Mouse (Mus musculus) embryonic facial prominence, embryonic 10.5 days (tissue): ENCODE results near the gene Tatdn2. TPM values are rescaled to one million over a fixed set of nuclear protein-coding genes. Genes with fewer than 3 reads are reported as not detected.

Experiments
- DNase-seq: peaks from one replicate; pipeline ENCODE4 v3.0.0-alpha.2; 2017; ENCODE audit warnings: low spot score
- H3K27ac ChIP-seq: fragments of 300-500 bp; sonication (generic); replicated peaks from 2 replicates; pipeline ENCODE4 v1.5.1; 2016; ENCODE audit warnings: mild to moderate bottlenecking
- H3K27me3 ChIP-seq: fragments of 300-500 bp; sonication (generic); replicated peaks from 2 replicates; pipeline ENCODE4 v1.6.1; 2016; ENCODE audit warnings: low read depth, mild to moderate bottlenecking; ENCODE audit not compliant: poor library complexity, severe bottlenecking
- H3K36me3 ChIP-seq: fragments of 300-500 bp; sonication (generic); replicated peaks from 2 replicates; pipeline ENCODE4 v1.6.1; 2016; ENCODE audit warnings: mild to moderate bottlenecking, moderate library complexity
- H3K4me1 ChIP-seq: fragments of 300-500 bp; sonication (generic); 2 replicates; pipeline ENCODE4 v1.6.1; 2016
- H3K4me3 ChIP-seq: fragments of 300-500 bp; sonication (generic); 2 replicates; pipeline ENCODE4 v1.5.1; 2016; ENCODE audit warnings: mild to moderate bottlenecking, moderate library complexity
- H3K9me3 ChIP-seq: fragments of 300-500 bp; sonication (generic); 2 replicates; pipeline ENCODE4 v1.6.1; 2016; ENCODE audit warnings: mild to moderate bottlenecking
- WGBS: fragments of 180-500 bp; shearing (Covaris S2); methylation state at CpG from one replicate; pipeline ENCODE4 v1.1.7; 2016; 5-methylcytosine and 5-hydroxymethylcytosine counted together
- polyA plus RNA-seq: library from polyadenylated mRNA; unstranded; fragments of >200 nt; fragmentation: Nextera tagmentation; extraction: Ambion mirVana; gene quantifications from 2 replicates; pipeline ENCODE4 v1.2.1, GENCODE M21; 2016

Gene Tatdn2
- polyA plus RNA-seq, 1 experiment from 2014 or later: 0.72 TPM

DNA sequence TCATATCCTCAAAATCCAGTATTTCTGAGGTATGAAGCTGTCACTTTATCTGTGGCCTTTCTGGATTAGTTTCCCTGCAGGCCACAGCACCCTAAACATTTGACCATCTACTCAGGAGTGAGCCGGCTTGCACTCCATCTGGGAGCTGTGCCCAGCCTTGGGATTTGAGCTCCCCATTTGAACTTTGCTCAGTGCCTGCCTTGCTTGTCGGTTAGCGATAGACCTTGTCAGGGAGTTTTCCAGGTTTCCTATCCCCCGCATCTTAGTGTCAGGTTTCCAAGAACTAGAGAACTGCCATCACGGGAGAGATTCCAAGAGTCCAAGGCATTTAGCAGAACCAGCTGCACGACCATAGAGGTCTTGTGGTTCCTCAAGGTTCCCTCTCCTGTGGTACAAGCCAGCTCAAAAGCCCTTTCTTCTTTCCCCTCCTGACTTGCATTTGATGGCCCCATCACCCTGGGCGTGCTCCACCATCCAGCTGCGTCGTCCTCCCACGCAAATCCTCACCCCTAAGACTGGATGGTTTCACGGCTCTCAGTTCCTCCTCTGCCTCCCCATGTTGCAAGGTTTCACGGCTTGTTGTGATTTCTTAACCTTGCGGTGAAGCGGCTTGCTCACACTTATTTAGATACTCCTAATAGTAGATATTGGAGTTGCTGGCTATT lies 19.6 kb upstream of the Tatdn2 start:
- 74% methylated on average over 14 of the region's 14 CpGs for WGBS
- no peak overlapping the region for H3K4me3 ChIP-seq
- no peaks in the 10 kb centered on the region for H3K9me3 ChIP-seq
- H3K27ac ChIP-seq: no peak overlapping the region
- DNase-seq: no peak
- H3K27me3 ChIP-seq: no peaks in the 10 kb centered on the region
- H3K4me1 ChIP-seq: peaks cover 16% of the 10 kb centered on the region
- no peaks in the 10 kb centered on the region for H3K36me3 ChIP-seq

GRCm38 (mm10) chr6:113678246-113679012 lies 18.4 kb upstream of the Tatdn2 start:
- DNase-seq: no peak
- 80% methylated on average over 14 of the region's 14 CpGs for WGBS
- peaks cover 16% of the 10 kb centered on the region for H3K4me1 ChIP-seq
- no peaks in the 10 kb centered on the region for H3K36me3 ChIP-seq
- no peaks in the 10 kb centered on the region for H3K27me3 ChIP-seq
- no peak overlapping the region for H3K4me3 ChIP-seq
- no peaks in the 10 kb centered on the region for H3K9me3 ChIP-seq
- H3K27ac ChIP-seq: no peak overlapping the region

DNA sequence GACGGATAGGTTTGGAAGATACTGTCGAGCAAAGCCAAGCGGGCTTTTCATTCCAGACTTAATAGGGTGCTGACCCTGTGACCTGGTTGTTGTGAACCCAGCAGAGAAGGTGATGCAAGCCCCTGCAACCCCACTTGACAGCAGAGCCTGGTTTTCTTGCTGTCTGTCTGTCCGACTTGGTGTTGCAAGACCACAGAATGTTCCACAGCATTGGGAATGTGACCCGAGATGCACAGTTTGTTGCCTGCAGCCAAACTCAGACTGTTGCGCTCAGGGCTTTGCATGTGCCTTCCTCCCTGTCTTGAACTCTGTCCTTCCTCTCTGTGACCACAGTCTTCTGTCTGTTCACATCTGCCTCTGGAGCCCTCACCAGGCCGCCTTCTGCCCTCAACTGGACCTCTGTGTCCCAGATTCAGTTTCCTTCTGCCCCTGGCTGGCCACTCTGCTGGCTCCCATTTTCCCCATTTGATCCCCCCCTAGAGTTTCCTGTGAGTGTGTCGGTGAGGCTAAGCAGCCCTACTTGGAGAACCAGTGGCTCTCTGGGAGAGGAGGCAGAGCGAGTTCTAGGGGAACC lies 16.8 kb upstream of the Tatdn2 start:
- H3K27ac ChIP-seq: 0 out of 2 replicates have a peak overlapping the region, but pooled peaks have one; percentile 35
- peaks cover 16% of the 10 kb centered on the region for H3K4me1 ChIP-seq
- no peaks in the 10 kb centered on the region for H3K27me3 ChIP-seq
- no peak for DNase-seq
- H3K9me3 ChIP-seq: no peaks in the 10 kb centered on the region
- 70% methylated on average over 9 of the region's 9 CpGs for WGBS
- no peak overlapping the region for H3K4me3 ChIP-seq
- H3K36me3 ChIP-seq: no peaks in the 10 kb centered on the region

GRCm38 (mm10) chr6:113681271-113681670 lies 15.6 kb upstream of the Tatdn2 start:
- Histone ChIP-seq H3K4me3 (no peak overlapping the region), H3K36me3 (no peaks in the 10 kb centered on the region), H3K9me3 (no peaks in the 10 kb centered on the region), H3K27ac (no peak overlapping the region), H3K4me1 (peaks cover 16% of the 10 kb centered on the region), H3K27me3 (no peaks in the 10 kb centered on the region)
- 11% methylated on average over 4 of the region's 4 CpGs for WGBS
- peak; percentile 86 for DNase-seq

GRCm38 (mm10) chr6:113683081-113683825 lies 13.6 kb upstream of the Tatdn2 start:
- H3K9me3 ChIP-seq: no peaks in the 10 kb centered on the region
- no peak overlapping the region for H3K27ac ChIP-seq
- 0 out of 2 replicates have a peak, but pooled peaks cover 5% of the 10 kb centered on the region for H3K27me3 ChIP-seq
- H3K36me3 ChIP-seq: no peaks in the 10 kb centered on the region
- DNase-seq: no peak
- peaks cover 17% of the 10 kb centered on the region for H3K4me1 ChIP-seq
- WGBS: 84% methylated on average over 10 of the region's 10 CpGs
- no peak overlapping the region for H3K4me3 ChIP-seq

DNA sequence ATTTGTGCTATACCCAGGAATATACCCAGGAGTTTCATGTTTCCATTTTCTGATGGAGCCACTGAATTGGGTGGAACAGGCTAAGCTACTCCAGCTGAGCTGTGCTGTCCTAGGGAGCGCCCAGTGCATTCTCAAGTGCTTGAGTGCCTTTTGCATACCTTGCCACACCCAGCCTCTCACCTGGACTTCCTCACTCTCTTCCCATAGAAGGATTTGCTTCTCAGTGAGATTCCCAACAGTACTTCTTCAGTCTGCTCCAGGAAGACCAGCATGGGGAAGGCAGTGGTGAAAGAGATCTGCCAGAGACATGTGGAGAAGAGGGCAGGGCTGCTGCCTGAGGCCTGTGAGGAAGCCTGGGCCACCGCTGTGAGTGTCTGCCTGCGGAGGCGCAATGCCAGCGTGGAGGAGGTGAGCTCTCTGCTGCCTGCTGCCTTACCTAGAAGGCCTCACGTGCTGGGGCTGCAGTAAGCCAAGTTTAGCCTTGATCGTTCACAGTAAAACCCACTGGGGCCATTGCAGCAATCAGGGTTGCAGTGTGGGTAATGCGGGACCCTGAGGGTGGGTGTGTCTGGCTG lies 10.2 kb upstream of the Tatdn2 start:
- Histone ChIP-seq H3K4me1 (peaks cover 27% of the 10 kb centered on the region), H3K9me3 (no peaks in the 10 kb centered on the region), H3K4me3 (no peak overlapping the region), H3K36me3 (no peaks in the 10 kb centered on the region), H3K27ac (peak overlapping the region; percentile 48), H3K27me3 (0 out of 2 replicates have a peak, but pooled peaks cover 5% of the 10 kb centered on the region)
- WGBS: 42% methylated on average over 8 of the region's 8 CpGs
- DNase-seq: no peak

DNA sequence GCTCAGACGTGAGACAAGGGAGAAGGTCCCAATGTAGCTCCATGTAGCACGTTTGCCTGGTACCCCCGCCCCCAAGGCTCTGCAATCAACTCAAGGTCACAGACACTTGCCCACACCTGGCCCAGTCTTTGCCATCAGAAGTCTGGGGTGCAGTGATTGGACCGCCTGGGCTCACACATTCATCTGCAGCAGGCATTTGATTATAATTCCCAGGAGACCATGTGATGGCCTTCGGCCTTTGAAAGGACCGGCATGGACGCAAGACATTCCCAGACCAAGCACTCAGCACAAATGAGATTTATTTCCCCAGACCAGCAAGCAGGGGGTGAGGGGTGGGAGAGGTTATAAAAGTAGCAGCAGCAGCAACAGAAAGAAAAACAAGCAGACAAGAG lies 6.8 kb upstream of the Tatdn2 start:
- 0 out of 2 replicates have a peak, but pooled peaks cover 5% of the 10 kb centered on the region for H3K27me3 ChIP-seq
- peak overlapping the region; percentile 92 for H3K27ac ChIP-seq
- WGBS: 14% methylated on average over 7 of the region's 7 CpGs
- peak overlapping the region; percentile 45 for H3K4me3 ChIP-seq
- H3K4me1 ChIP-seq: peaks cover 35% of the 10 kb centered on the region
- H3K9me3 ChIP-seq: no peaks in the 10 kb centered on the region
- DNase-seq: peak; percentile 75
- H3K36me3 ChIP-seq: peaks cover 6% of the 10 kb centered on the region

GRCm38 (mm10) chr6:113690400-113691083 lies 6.3 kb upstream of the Tatdn2 start:
- peak overlapping the region; percentile 45 for H3K4me3 ChIP-seq
- peaks cover 35% of the 10 kb centered on the region for H3K4me1 ChIP-seq
- no peaks in the 10 kb centered on the region for H3K9me3 ChIP-seq
- H3K27ac ChIP-seq: peak overlapping the region; percentile 92
- DNase-seq: peak; percentile 86
- 0 out of 2 replicates have a peak, but pooled peaks cover 5% of the 10 kb centered on the region for H3K27me3 ChIP-seq
- 6% methylated on average over 14 of the region's 14 CpGs for WGBS
- H3K36me3 ChIP-seq: peaks cover 6% of the 10 kb centered on the region

- Histone ChIP-seq H3K27me3 (0 out of 2 replicates have a peak, but pooled peaks cover 5% of the 10 kb centered on the region), H3K4me1 (peaks cover 40% of the 10 kb centered on the region), H3K27ac (peak overlapping the region; percentile 92), H3K36me3 (peaks cover 6% of the 10 kb centered on the region), H3K4me3 (peak overlapping the region; percentile 45), H3K9me3 (no peaks in the 10 kb centered on the region)
- 78% methylated on average over 4 of the region's 4 CpGs for WGBS
- no peak for DNase-seq
These were observed 5.8 kb upstream of the Tatdn2 start for GRCm38 (mm10) chr6:113691084-113691462.

DNA sequence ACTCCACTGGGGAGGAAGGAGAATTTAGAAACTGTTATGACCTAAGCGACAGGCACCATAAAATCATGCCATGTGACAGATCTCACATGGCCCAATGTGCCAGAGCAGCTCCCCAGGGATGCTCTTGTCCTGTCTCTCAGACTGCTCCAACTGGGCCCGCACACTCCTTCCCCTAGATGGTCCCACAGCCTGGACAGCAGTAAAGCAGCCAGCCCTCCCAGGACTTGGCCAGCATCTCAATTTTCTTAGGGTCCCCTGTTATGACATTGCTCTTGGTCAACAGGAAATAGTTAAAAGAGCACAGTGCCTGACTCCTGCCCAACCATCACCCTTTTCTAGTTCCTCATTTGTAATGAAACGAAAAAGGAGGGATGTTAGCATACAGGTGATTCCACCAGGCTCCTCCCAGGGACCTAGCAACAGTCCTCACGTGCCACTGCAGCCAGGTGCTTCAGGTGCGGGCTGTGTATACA lies 4.2 kb upstream of the Tatdn2 start:
- Histone ChIP-seq H3K4me3 (no peak overlapping the region), H3K27ac (peak overlapping the region; percentile 44; the same call in 1 of the 2 replicates), H3K4me1 (peaks cover 37% of the 10 kb centered on the region), H3K9me3 (no peaks in the 10 kb centered on the region), H3K27me3 (no peaks in the 10 kb centered on the region), H3K36me3 (peaks cover 6% of the 10 kb centered on the region)
- WGBS: 85% methylated on average over 5 of the region's 5 CpGs
- DNase-seq: no peak

GRCm38 (mm10) chr6:113693377-113693776 lies 3.5 kb upstream of the Tatdn2 start:
- Histone ChIP-seq H3K27ac (no peak overlapping the region), H3K27me3 (no peaks in the 10 kb centered on the region), H3K4me3 (no peak overlapping the region), H3K4me1 (peaks cover 44% of the 10 kb centered on the region), H3K36me3 (peaks cover 6% of the 10 kb centered on the region), H3K9me3 (no peaks in the 10 kb centered on the region)
- DNase-seq: no peak
- WGBS: 95% methylated on average over 5 of the region's 5 CpGs
